Mouse (Mus musculus) adrenal gland, postnatal 25 days (tissue): ENCODE measurements at regions not wholly inside any gene's neighbourhood (a gene's known extent, or its start where the extent isn't known, plus 50 kb on each side); places are given as distances from the start of the nearest gene placed in this dataset.

Experiments
- DNase-seq: peaks from one replicate; pipeline ENCODE4 v3.0.0; 2021; ENCODE audit warnings: mixed read lengths

GRCm38 (mm10) chr1:92284155-92284554 lies 88.7 kb upstream of the Hdac4 start:
- DNase-seq, result no peak

- no peak for DNase-seq
These were observed 81.8 kb upstream of the Hdac4 start for GRCm38 (mm10) chr1:92277199-92277747.

GRCm38 (mm10) chr1:92275388-92275787 lies 79.9 kb upstream of the Hdac4 start:
- DNase-seq, result no peak

GRCm38 (mm10) chr1:92273760-92274159 lies 78.3 kb upstream of the Hdac4 start:
- DNase-seq, result no peak

- DNase-seq, result no peak
These were observed 76.3 kb upstream of the Hdac4 start for GRCm38 (mm10) chr1:92271676-92272291.

- DNase-seq, result no peak
These were observed 75.1 kb upstream of the Hdac4 start for GRCm38 (mm10) chr1:92270486-92271058.

- no peak for DNase-seq
These were observed 74.0 kb upstream of the Hdac4 start for GRCm38 (mm10) chr1:92269464-92269863.

GRCm38 (mm10) chr1:92264941-92265340 lies 69.4 kb upstream of the Hdac4 start:
- DNase-seq, result no peak

GRCm38 (mm10) chr1:92259715-92260392 lies 64.4 kb upstream of the Hdac4 start:
- no peak for DNase-seq

- no peak for DNase-seq
These were observed 62.5 kb upstream of the Hdac4 start for GRCm38 (mm10) chr1:92258026-92258425.

GRCm38 (mm10) chr1:92253086-92253485 lies 57.6 kb upstream of the Hdac4 start:
- no peak for DNase-seq

- no peak for DNase-seq
These were observed 55.3 kb upstream of the Hdac4 start for GRCm38 (mm10) chr1:92250594-92251463.
